Mouse (Mus musculus): ENCODE measurements at regions not wholly inside any gene's neighbourhood (a gene's known extent, or its start where the extent isn't known, plus 50 kb on each side); places are given as distances from the start of the nearest gene placed in this dataset.

DNA sequence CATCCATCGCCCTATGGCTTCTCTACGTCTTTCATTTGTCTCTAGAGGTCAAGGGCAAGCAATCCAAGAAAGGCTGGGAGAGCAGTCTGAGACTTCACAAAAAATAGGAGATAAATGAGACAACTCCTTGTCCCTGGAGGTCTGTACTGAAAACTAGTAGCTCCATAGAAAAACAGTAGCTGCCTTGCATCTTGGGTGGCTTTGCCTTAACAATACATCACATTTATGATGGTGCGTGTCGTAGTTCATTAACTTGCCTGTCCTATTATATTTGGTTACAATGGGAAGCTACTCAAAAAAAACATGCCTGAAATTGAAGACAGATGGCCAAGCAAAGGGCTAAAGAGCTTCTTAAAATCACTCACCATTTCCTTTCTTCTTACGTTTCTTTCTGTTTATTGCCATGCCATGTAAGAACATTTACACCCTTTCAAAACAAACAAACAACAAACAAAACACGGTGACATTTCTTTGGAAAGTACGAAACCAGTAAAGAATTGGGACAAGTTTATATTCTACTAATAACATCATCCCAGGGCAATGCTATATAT, 211.2 kb upstream of the Hhip start:
- no peak overlapping the region for H3K4me3 ChIP-seq (replicated peaks; ENCODE audit: low read depth, low read length)
- no peak overlapping the region for H3K27ac ChIP-seq
- H3K4me2 ChIP-seq (ENCODE audit: low read length) = no peak overlapping the region
- H3K36me3 ChIP-seq (ENCODE audit: insufficient read depth, low read length) = no peaks in the 10 kb centered on the region
- WGBS = 28% methylated on average over 7 of the region's 7 CpGs
- no peak for TF ChIP-seq CTCF (IDR thresholded peaks at IDR 0.05; ENCODE audit: low read depth)
- ATAC-seq (replicated peaks; ENCODE audit: low FRiP score, low read depth) (no peak), DNase-seq (ENCODE audit: low spot score) (peak; percentile 87)
- H3K9ac ChIP-seq (ENCODE audit: low read depth, low read length) = no peak overlapping the region
- no peaks in the 10 kb centered on the region for H3K4me1 ChIP-seq (replicated peaks; ENCODE audit: insufficient read depth, low read length)
- H3K9me3 ChIP-seq (replicated peaks; ENCODE audit: low read length) = no peaks in the 10 kb centered on the region
- H3K27me3 ChIP-seq (ENCODE audit: insufficient read depth, low read length) = no peaks in the 10 kb centered on the region

DNA sequence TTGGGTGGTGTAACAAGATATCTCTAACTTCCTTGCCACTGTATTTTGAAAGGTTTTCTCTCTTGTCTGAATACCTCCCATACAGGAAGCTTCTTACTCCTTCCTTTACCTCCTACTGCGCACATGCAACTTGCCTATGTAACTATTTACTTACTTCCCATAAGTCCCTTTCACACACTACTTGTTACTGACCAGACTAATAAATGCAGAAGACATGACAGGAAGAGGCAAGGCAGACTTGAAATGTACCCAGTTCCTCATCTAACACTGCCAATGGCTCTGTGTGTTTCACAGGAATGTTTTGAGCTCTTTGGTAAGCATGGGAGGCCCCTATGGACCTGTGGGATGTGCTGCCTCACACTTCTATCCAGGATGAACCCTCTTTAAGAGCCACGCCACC, 207.1 kb upstream of the Hhip start:
- Histone ChIP-seq H3K9me3 (replicated peaks; ENCODE audit: low read length) (no peaks in the 10 kb centered on the region), H3K27me3 (ENCODE audit: insufficient read depth, low read length) (no peaks in the 10 kb centered on the region), H3K4me2 (ENCODE audit: low read length) (no peak overlapping the region), H3K9ac (ENCODE audit: low read depth, low read length) (no peak overlapping the region), H3K4me3 (replicated peaks; ENCODE audit: low read depth, low read length) (no peak overlapping the region), H3K27ac (no peak overlapping the region), H3K4me1 (replicated peaks; ENCODE audit: insufficient read depth, low read length) (no peaks in the 10 kb centered on the region), H3K36me3 (ENCODE audit: insufficient read depth, low read length) (no peaks in the 10 kb centered on the region)
- no peak for DNase-seq (ENCODE audit: low spot score)
- ATAC-seq (replicated peaks; ENCODE audit: low FRiP score, low read depth) = no peak
- no peak for TF ChIP-seq CTCF (IDR thresholded peaks at IDR 0.05; ENCODE audit: low read depth)
- WGBS = 83% methylated on average over 2 of the region's 2 CpGs

DNA sequence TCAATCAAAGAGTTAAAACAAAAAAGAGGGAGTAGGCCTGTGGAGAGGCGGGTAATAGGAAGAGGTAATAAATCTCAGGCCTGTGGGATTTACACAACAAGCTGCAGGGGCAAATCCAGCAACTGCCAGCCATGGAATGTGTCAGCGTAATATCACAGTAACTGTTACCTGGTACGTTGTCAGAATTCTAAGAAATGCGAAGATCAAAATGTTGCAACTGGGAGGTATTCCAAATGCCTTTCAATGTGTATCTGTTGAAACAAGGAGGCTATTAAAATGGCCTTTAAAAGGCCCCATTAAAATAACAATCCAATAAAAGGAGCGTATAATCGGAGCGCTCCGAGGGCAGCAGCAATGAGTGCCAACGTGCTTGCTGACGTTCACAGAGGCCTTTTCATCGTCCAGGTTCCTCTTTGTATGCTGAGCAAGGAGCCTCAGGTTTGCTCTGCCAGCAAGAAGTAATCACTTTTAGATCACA, 205.7 kb upstream of the Hhip start:
- WGBS = 31% methylated on average over 11 of the region's 11 CpGs
- H3K4me2 ChIP-seq (ENCODE audit: low read length) = no peak overlapping the region

DNA sequence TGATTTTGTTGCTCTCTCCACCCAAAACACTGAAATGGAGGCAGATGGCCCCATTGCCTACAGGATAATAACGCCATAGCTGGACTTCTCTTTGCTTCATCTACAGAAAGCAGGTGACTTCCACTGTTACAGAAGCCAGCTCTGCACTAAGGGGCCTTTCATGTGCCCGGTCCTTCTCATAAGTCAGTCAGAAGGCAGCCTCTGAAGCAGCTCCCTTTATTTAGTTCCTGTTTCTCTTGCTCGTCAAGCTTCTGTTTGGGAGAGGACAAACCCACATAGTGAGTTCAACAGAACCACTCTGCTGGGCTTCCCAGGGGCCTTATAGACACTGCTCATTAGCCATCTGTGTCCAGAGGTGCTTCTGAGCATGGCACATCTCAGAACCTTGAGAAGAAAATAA, 205.1 kb upstream of the Hhip start:
- WGBS = 86% methylated on average over 3 of the region's 3 CpGs
- Histone ChIP-seq H3K4me1 (replicated peaks; ENCODE audit: insufficient read depth, low read length) (no peaks in the 10 kb centered on the region), H3K9ac (ENCODE audit: low read depth, low read length) (no peak overlapping the region), H3K9me3 (replicated peaks; ENCODE audit: low read length) (no peaks in the 10 kb centered on the region), H3K27me3 (ENCODE audit: insufficient read depth, low read length) (no peaks in the 10 kb centered on the region), H3K4me3 (replicated peaks; ENCODE audit: low read depth, low read length) (no peak overlapping the region), H3K36me3 (ENCODE audit: insufficient read depth, low read length) (no peaks in the 10 kb centered on the region), H3K27ac (no peak overlapping the region), H3K4me2 (ENCODE audit: low read length) (no peak overlapping the region)
- ATAC-seq (replicated peaks; ENCODE audit: low FRiP score, low read depth) (no peak), DNase-seq (ENCODE audit: low spot score) (no peak)
- TF ChIP-seq CTCF (IDR thresholded peaks at IDR 0.05; ENCODE audit: low read depth) = no peak

More for the DNA sequence above, 205.7 kb upstream of the Hhip start:
- ATAC-seq (replicated peaks; ENCODE audit: low FRiP score, low read depth) (no peak), DNase-seq (ENCODE audit: low spot score) (peak; percentile 41)
- no peaks in the 10 kb centered on the region for H3K27me3 ChIP-seq (ENCODE audit: insufficient read depth, low read length)
- H3K9ac ChIP-seq (ENCODE audit: low read depth, low read length) = no peak overlapping the region
- TF ChIP-seq CTCF (IDR thresholded peaks at IDR 0.05; ENCODE audit: low read depth) = no peak
- H3K9me3 ChIP-seq (replicated peaks; ENCODE audit: low read length) = no peaks in the 10 kb centered on the region
- H3K4me3 ChIP-seq (replicated peaks; ENCODE audit: low read depth, low read length) = no peak overlapping the region
- H3K27ac ChIP-seq = no peak overlapping the region
- H3K4me1 ChIP-seq (replicated peaks; ENCODE audit: insufficient read depth, low read length) = no peaks in the 10 kb centered on the region
- H3K36me3 ChIP-seq (ENCODE audit: insufficient read depth, low read length) = no peaks in the 10 kb centered on the region

DNA sequence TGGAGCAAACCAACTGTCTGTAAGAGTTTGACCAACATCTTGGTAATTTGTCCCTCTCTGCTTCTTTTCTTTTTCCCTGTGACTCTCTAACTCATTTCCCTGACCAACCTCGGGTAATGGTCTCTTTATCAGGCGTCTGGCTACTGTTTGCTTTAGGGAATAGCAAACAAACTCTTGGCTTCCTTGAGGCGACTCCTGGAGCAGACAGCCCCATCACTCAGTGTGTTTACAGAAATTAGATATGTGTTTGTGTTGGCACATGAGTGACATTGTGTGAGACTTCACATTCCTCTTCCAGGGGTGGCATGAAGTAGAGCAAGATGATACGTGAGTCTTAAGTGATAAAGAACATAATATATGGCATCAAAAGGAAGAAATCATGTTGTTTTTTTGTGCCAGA, 195.7 kb upstream of the Hhip start:
- Histone ChIP-seq H3K27ac (no peak overlapping the region), H3K36me3 (ENCODE audit: insufficient read depth, low read length) (no peaks in the 10 kb centered on the region), H3K4me3 (replicated peaks; ENCODE audit: low read depth, low read length) (no peak overlapping the region), H3K9ac (ENCODE audit: low read depth, low read length) (no peak overlapping the region), H3K27me3 (ENCODE audit: insufficient read depth, low read length) (no peaks in the 10 kb centered on the region), H3K9me3 (replicated peaks; ENCODE audit: low read length) (no peaks in the 10 kb centered on the region), H3K4me2 (ENCODE audit: low read length) (no peak overlapping the region), H3K4me1 (replicated peaks; ENCODE audit: insufficient read depth, low read length) (no peaks in the 10 kb centered on the region)
- TF ChIP-seq CTCF (IDR thresholded peaks at IDR 0.05; ENCODE audit: low read depth) = no peak
- DNase-seq (ENCODE audit: low spot score) = peak; percentile 24
- WGBS = 13% methylated on average over 4 of the region's 4 CpGs
- ATAC-seq (replicated peaks; ENCODE audit: low FRiP score, low read depth) = no peak

DNA sequence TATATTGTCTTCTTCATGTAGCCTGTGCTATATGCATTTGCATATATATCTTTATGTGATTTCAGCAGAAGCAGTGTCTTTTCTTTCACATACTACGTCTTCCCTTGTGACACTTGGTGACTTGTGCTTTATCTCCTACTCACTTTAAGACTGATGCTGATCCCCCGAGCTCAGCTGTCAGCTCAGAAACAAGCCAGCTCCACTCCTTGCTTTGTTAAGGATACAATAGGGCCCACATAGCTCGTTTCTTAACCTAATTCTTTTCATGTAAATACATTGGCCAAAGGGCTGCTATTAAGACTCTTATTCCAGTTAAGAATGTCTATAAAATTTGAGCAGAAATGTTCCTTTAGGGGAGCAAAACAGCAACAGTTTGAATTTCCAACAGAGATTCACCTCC, 193.8 kb upstream of the Hhip start:
- H3K27ac ChIP-seq = no peak overlapping the region
- no peak overlapping the region for H3K4me3 ChIP-seq (replicated peaks; ENCODE audit: low read depth, low read length)
- no peak for TF ChIP-seq CTCF (IDR thresholded peaks at IDR 0.05; ENCODE audit: low read depth)
- H3K4me2 ChIP-seq (ENCODE audit: low read length) = no peak overlapping the region
- 63% methylated on average over 3 of the region's 3 CpGs for WGBS
- H3K27me3 ChIP-seq (ENCODE audit: insufficient read depth, low read length) = no peaks in the 10 kb centered on the region
- ATAC-seq (replicated peaks; ENCODE audit: low FRiP score, low read depth) (no peak), DNase-seq (ENCODE audit: low spot score) (no peak)
- no peaks in the 10 kb centered on the region for H3K4me1 ChIP-seq (replicated peaks; ENCODE audit: insufficient read depth, low read length)
- H3K9me3 ChIP-seq (replicated peaks; ENCODE audit: low read length) = no peaks in the 10 kb centered on the region
- H3K36me3 ChIP-seq (ENCODE audit: insufficient read depth, low read length) = no peaks in the 10 kb centered on the region
- no peak overlapping the region for H3K9ac ChIP-seq (ENCODE audit: low read depth, low read length)
